Mouse (Mus musculus) testis, postnatal 14 days (tissue): Measurements from ENCODE around the gene Tgm4.

ENCODE experiments used
- DNase-seq: peaks from one replicate; pipeline ENCODE4 v3.0.0; 2021; ENCODE audit warnings: low spot score

Tgm4 gene

DNA sequence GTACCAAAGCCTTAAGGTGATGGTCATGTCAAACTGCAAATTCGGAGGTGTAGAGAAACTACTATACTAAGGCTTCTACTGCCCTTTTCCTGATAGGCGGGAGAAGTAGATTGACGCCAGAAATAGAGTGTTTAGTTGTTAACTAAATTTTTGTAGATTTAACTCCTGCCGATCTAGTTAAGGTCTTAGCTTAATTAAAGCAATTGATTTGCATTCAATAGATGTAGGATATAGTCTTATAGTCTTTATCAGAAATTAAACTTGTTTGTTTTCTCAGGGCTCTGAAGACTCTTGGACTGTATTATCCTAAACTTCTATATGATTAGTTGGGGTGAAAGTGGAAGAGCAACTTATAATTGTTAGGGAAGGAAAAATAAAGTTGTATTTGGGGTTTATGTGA lies 72.7 kb downstream of the Tgm4 start:
- no peak for DNase-seq

DNA sequence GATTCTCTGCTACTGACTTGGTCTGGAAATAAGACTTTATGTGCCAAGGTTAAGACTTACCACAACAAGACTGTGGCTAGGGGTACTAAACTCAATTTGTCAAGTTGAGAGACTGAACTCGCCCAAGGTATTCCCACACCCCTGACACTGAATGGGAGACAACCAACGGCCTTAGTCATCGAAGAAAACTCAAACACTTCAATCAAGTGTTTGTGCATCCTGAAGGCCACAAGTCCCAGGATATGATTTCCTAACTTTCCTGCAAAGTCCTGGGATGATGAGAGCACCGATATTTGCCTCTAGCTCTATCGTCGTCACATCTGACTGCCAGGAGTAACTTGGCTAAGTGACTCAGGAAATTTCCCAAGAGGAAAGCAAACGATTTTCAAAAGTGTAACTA lies 74.7 kb downstream of the Tgm4 start:
- DNase-seq: no peak

DNA sequence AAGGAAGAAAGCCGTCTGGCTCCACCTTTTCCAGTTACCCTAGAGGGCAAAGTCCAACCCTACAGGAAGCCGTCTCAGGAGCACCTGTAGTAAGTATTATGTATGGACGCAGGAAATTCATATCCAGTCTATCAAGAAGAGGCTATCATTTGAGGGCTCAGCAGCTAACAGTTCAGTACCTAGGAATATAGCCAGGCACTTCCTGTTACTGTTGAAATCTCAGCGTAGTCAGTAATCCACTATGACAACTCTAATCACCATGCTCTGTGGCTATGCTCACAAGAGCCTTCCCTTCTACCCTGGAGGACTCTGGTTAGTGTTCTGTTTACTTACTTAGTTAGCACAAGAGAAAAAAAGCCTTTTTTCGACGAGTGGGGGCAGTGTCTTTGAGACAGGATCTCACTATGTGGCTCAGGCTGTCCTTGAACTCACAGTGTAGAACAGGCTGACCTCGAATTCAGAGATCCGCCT lies 77.3 kb downstream of the Tgm4 start:
- no peak for DNase-seq

DNA sequence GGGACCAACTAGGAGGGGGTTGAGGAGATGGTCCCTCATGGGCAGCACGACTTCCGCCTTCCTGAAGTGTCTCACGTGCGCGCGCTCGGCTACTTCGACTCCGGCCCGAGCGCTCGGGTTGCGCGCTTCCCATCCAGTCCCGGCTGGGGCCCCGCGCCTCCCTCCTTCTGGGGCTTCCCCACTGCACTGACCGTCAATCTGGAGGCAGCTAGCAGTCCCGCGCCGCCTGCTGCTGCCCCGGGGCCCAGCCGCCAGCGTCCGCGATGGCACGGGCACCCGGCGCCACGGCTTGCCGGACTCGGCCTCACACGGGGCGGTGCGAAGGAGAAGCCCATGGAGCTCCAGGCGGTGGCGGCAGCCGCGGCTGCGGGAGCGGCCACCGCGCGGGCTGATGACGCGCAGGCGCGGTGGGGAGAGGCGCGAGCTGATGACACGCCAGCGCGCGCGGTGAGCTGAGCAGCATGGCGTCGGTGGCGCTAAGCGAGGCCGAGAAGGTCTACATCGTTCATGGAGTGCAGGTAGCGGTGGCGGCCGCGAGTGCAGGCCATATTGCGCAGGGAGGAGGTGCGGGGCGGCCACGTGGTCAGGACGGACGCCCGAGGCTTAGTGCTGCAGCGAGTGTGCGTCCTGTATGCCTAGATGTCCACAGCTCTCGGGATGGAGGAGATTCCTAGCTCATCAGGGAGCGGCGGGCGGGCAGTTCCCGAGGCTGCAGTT lies 78.4 kb downstream of the Tgm4 start, which contains the start of the genes Zdhhc3 and Exosc7:
Gene Zdhhc3 (minus strand): TSS at position 401 of the 717 bp plus-strand sequence.
Gene Exosc7 (plus strand): TSS at position 411 of the 717 bp plus-strand sequence.
- peak; percentile 86 for DNase-seq

DNA sequence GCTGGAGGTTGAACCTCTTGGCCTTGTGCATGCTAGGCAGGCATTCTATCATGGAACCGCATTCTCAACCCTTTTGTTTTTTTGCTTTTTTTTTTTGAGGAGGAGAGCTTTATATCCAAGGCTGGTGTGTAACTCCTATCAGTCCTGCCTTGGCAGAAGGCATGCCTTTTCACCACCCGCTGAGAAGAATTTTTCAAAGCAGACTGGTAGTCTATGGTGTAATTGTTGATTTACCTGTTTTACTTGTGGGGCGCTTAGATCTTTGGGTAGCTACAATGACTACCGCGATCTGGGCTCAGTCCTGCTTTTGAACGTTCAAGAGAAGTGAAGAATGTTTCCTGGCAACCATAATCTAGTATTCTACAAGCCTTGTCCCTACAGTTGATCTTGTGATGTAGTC lies 79.4 kb downstream of the Tgm4 start:
- DNase-seq: no peak

DNA sequence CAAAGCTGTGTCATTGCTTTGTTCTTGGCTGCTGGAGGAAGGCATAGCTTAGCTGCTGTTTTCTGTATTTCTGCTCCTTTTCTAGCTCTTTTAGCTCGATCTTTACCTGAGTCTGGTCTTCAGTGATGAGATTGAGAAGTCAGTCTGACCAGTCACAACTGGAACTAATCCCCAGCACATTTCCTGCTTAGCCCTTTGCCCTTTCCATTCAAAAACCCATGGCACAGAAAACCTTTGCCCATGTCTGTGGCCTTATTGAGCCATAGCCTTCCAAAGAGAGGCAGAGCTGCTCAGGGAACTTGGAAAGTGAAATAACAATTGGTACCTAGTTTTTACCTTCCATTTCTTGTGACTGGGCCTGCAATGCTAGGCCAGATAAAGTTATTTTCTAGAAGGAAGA lies 81.0 kb downstream of the Tgm4 start:
- DNase-seq: no peak
